Mouse (Mus musculus) ovary, postnatal 14 days (tissue): ENCODE results near the gene Gm21093.
"Not testable (repeated sequence)": the region's sequence is repeated elsewhere in the genome, so short reads cannot be mapped to it uniquely, and the experiment has no call there.

Experiments
- DNase-seq: peaks from one replicate; pipeline ENCODE4 v3.0.0; 2022; ENCODE audit warnings: low spot score

Gene Gm21093

DNA sequence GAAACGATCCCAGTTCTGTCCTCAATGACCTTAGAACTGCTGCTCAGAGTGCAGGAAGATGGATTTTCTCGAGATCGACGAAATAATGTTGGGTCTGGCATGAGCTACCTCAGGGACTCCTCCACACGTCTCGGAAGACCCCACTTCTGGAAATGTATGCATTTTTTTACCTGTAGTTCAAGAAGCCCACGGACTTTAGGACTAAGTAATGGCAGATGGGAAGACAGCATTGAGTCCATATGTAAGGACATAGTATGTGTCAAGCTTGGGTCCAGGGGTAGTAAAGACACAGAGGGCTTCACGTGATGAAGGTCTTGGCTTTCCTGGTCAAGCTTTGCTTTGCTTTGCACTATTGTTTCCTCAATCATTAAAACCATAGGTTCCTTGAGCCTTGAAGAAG is at the start of gene Gm21093:
Gene Gm21093, minus strand, starts transcription at position 101 of the 400 bp plus-strand sequence.
- not testable (repeated sequence) for DNase-seq
